Mouse (Mus musculus) ovary, adult 18-20 months (tissue): Measurements from ENCODE around the gene 4930524J08Rik.

Experiments
- DNase-seq: peaks from one replicate; pipeline ENCODE4 v3.0.0; 2022; ENCODE audit warnings: low spot score, mixed read lengths

The 4930524J08Rik gene

DNA sequence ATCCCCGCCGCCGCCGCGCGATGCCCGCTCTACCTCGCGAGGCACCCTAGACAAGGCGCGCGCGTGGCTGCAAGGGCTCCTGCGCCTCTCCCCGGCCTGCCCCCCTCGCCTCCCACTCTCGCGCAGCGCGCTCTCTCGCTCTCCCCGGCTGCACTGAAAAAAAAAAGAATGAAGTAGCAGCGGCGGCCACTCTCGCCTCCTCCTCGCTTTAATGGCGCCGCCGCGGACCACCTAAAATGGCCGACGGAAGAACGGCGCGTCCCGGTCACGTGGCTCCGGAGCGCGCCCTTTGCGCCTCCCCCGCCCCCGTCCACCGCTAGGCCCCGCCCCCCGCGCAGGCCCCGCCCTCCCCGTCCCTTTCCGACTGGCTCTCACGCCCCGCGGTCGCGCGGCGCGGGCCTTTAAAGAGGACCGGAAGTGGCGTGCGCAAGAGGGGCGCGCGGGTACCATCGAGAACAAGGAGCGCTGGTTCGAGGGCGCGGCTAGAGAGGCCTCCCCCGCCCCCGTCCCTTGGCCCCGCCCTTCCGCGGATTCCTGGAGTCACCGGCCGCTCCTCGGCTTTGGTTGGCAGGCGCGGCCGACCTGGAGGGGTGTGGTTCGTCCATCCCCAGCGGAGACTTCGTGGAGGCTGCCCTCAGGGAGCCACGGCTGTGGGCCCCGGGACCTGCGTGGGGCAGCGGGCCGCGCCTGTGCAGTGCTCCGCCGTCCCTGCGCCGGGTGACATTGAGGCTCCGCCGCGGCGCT lies at the start of gene 4930524J08Rik, which contains the start of gene Hnrnpd:
TSS of gene 4930524J08Rik (plus strand) at position 363 of the 744 bp plus-strand sequence.
TSS of gene Hnrnpd (minus strand) at position 240 of the 744 bp plus-strand sequence.
- peak; percentile 95 for DNase-seq

DNA sequence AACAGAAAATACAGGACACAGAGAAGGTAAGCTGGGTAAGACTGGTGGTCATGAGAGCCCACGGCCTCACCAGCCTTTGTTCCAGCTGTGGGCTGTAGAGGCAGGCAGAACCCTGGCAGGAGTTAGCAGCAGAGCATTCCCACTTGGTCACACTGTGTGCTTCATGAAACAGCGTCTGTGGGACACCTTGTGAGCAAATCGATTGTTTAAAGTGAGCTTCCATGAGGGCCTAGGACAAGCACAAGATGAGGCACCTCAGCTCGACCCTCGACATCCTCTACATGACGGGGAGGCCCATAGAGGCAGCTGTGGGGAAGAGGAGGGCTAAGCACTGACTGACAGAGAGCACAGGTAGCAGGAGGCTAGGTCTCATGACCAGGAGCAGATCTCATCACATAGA lies 47.0 kb upstream of the 4930524J08Rik start:
- DNase-seq: no peak

DNA sequence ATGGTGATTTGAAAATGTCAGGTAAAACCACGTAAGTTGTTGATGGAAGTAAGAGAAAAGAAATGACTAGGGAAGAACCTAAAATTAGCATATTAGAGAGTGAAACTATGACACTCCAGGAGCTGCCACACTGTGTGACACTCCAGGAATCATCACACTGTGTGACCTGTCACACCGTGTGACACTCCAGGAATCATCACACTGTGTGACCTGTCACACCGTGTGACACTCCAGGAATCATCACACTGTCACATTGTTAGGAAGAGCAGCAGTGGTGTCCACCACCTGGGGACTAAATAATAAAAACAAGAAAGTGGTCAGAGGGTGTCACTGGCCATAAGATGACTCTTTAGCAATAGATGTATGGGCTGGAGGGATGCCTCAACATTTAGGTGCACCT lies 39.4 kb upstream of the 4930524J08Rik start:
- DNase-seq: no peak

DNA sequence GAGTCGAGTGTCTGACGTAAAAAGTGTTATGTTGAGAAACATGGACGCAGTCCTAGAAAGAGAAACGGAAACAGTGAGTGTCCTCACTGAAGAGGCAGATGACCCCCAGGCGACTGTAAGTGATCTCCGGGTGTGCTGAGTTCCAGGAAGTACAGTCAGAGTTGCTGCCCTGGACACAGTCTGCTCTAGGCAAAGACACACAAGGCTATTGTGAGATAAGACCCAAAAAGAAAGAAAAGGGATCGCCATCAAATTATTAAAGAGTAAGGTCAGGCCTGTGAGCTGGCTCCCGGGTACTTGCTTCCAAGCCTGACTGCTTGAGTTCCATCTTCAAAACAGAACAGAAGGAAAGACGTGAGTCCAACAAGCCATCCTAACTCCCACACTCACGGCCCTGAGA lies 37.6 kb upstream of the 4930524J08Rik start:
- no peak for DNase-seq

DNA sequence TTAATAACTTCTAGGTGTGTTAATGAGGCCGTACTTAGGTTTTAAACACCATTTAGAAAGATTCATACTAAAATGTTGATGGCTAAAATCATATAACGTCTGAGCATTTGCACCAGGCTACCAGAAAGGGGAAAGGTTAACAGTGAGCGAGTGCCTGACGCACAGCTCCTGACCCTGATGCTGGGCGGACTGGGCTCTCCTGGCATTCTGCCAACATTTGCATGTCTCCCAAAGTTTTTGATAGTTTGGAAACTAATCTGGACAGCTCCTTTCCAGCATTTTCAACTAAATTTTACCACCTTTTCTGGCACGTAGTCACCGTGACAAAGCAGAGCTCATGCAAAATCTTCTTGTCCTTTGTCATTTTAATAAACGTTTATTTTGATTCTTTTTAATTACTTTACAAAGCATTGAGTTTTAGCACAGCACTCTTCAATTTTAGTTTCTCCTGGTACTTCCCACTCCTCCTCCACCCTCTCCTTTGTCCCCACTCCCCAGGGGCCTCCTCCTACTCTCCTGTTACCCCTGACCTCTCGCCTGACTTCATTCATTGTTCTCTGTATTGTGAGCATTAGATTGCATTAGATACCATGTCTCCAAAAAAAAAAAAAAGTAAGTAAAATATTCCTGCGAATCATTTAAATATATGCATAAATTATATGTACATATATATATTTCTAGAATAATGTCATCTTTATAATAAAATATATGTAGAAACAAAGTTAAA lies 36.9 kb upstream of the 4930524J08Rik start:
- no peak for DNase-seq

DNA sequence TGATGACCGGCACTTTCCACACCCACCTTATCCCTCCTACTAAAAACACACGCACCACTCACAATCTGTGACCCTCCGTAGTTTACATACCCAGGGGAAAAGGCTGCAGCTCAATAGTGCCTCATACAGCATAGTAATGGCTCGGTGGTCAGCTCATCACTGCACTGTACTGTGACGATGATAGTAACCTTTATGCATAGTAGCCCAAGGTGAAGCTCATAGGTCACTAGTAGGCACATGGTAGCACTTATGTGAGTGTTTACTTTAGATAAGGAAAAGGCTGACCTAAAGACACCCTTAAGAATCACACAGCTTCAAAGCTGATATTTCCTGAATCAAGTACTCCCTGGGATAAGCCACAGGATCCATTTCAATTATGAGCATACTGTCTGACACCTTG lies 26.3 kb upstream of the 4930524J08Rik start:
- DNase-seq: no peak

DNA sequence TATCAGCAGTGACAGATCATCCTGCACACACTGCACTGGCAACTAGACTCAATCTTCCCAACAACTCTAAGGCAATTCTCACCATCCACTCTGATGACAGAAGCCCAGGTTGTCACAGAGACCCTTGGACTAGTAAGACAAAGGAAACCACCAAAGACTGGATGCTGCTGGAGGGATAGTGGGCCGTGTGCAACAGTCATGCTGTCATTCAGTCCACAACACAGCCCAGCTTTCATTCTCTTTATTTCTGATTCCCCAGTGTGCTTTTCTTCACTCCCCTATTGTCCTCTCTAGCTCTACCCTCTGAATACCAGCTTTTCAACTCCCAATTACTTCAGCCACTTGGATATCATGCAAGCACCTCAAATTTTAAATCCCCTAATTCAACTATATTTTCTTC lies 25.0 kb upstream of the 4930524J08Rik start:
- DNase-seq: no peak

DNA sequence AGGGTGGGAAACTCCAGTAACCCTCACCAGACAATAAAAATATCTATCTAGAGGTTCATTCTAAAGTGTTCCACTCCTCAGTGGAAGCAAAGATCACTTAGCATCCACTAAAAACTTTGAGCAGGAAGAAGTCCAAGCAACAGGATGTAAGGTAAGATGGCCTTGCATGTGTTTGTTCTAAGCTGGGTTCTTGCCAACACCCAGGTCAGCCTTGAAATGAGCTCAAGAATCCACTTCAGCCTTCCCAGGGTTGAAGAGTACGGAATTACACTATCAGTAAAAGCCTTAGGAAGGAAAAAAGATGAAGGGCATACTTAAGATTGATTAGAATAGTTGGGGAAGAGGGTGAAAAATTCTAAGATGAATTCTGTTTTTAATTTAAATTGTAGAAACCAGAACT lies 20.2 kb upstream of the 4930524J08Rik start:
- DNase-seq: no peak

DNA sequence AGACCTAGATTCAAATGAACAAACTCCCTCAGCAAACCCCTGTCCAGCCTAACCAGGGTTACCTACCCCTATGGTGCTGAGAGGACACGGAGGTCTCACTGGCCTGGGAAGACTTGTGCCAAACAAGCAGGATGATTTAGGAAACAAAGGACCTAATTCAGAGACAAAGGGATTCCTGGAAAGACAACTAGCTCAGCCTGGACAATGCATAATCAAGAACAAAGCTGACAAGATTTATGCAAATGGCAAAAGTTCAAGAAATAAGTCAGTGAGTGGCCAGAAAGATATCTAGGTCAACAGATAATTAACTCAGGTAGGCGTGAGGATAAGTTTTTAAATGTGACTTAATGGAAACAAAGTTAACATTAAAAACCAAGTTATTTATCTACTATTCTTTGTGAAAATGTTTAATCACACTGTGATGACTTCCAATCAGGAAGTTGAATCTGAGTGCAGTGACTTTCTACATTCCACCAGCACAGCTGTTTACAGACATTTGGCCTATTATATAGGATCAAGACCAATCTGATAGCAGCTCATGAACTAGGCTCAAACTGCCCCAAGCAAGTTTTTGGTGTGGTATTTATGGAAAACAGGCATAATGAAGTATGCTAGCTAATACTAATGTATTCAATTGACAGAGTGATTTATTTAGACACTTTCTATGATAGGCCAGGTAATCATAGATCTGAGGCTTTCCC lies 19.5 kb upstream of the 4930524J08Rik start:
- DNase-seq: no peak

DNA sequence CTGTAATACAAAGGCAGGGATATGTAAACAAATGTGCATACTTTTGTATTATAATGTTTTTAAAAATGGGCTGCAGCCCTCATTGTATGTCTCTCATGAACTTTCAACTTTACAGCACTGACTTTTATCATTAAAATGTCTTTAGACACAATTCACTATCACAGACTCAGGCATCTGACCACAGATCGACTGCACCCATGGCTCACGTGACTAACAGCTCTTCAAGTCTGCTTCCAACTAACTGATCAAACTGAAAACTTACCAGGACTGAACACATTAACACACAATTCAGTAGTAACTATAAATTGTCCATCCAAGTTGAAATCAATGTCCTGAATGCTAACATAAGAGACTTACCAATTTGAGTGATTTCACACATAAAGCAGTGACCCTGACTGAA lies 18.9 kb upstream of the 4930524J08Rik start:
- no peak for DNase-seq

DNA sequence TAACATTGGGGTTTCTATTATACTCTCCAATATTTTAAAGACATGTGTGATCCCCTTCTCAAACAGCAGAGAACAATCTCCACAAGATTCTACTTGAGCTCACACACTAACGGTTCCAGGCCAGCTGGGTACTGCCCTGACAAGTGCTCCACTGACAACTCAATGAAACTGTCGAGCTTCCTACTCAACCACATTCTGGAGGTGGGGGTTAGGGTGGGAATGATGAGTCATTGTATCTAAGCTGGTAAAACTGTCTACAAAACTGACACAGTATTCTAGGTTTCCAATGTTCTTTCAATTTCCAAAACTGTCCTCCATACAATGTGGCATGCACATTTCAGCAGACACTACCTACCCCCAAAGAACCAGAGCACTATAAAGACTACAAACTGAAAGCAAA lies 4.9 kb upstream of the 4930524J08Rik start:
- no peak for DNase-seq

DNA sequence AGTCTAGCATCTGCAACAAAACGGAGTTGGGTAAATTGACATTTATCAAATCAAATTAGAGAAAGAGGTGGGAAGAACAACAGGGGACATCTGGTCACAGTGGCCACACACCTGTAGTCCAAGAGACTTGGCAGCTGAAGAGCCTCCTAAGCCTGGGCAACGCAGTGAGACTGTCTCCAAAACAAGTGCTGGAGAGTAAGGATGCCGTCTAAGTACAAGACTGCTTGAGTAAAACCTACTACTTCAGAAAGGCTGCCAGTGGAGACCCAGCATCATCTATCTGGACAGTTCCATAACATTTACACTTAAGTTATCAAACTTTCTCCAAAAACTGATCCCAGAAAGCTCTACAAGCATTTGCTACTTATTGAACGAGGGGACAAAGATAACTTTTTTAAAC lies 3.8 kb upstream of the 4930524J08Rik start:
- DNase-seq: no peak

DNA sequence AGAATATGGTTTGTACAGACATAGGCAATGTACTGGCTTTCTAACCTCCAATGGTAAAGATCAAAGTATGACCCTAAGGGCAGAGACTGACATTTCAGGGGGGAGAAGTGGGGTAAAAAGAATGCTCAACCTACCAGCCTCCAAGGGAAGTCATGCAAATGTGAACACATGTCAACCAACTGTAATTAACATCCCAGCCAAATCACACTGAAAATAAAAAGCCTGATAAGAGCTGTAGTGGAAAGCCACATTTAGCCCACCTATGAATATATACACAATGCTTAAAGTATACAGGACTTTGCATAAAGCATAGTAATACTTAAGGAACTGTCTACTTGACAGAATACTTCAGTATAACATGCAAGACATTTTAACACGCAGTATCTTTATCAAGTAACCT lies 3.1 kb upstream of the 4930524J08Rik start:
- DNase-seq: no peak

DNA sequence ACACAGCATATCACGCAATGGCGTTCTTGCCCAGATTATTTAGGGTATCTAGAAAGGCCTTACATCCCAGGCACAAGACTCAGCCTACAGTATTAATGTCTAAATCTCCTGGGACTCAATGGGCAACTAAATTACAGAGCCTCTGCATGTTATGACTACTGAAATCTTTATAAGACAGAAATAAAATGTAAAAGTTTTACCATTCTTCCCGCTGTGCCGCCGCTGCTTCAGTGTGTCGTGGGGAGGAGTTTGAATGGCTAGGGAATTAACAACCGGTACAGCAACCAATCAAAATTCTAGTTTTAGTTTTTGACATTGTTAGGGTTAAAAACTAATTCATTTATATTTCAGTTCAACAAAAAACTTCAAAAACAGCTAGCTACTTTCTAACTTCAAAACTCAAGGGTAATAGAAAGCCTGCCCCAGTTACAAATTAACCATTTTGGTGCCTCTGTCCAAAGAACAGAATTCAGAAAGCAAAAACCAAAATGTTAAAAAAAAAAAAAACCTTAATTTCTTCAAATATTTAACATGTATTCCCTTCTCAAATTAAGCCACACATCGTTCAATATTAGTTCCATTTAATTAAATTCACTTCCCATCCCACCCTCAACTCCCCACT lies 2.4 kb upstream of the 4930524J08Rik start:
- no peak for DNase-seq

DNA sequence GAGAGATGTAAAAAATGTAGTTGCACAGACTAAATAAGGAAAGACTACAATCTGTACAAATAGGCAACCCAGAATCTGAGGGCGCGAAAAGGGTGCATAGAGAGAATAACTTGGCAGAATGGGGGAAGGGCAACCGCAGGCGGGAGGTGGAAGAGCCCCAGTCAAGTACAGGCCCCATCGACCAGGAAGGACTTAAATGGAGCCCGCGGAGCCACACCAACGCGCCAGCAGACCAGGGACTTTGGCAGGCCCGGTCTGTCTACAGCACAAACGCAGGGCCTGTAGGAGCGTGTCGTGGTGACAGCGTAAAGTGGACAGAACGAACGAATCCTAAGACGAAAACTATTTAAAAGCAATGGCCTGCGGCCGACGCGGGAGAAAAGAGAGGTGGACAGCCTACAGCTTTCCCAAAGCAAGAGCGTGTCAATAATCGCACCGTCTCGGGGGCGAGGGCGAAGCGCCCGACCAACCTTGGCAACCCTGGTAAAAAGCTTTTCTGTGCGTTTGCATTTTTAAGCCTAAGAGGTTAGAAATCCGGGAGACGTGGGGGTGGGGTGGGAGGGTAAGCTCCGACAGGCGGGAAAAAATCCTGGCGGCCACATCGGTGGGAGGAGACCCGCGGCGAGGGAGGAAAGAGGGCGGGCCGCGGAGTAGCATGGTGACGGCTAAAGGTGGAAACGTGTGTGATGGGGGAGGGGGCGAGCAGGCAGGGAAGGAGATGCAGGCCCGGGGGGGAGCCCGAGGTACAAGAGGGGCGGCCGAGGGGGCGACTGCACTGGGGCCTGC lies 1.2 kb upstream of the 4930524J08Rik start:
- DNase-seq: peak; percentile 75

DNA sequence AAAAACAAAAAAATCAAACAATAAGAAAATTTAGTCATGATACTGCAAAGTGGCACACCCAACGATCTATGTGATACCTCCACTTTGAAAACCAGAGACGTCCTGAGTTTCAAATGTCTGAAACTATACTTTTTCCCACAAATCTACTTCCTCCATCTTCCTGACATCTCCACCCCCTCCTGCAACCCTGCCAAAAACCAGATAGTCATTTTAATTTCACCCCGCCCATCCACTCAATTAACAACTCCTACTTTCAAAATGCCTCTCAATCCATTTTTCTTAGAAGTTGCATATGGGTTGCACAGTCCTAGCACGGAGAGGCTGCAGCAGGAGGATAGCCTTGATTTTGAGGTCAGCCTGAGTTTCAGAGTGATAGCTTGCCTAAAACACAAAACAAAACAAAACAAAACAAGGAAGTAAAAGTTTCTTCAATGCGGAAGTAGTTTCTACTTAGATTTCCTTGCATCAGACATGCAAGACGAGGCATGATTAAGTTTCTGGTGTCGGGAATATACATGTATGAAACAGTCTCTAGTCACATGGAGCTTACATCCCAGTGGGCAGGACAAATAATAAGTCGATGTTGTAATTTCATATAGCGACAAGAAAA lies 4.7 kb downstream of the 4930524J08Rik start:
- DNase-seq: no peak

DNA sequence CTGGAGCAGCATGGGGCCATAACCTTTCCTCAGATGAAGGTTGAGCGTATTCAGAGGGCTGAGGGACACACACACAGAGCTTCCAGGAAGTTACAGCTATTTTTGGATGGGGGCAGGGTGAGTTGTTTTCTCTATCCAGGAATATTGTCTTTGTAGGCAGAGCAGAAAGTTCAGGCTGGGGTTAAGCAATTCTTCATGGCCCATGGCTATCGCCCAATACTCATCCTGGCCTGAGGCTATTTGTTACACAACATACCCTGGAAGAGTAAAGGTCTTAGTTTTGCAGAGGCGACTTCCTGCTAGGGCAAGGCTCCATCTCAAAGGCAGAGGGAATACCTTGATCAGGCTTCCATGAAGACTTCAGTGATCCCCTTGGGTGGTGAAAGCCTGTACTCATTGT lies 15.3 kb downstream of the 4930524J08Rik start:
- no peak for DNase-seq

DNA sequence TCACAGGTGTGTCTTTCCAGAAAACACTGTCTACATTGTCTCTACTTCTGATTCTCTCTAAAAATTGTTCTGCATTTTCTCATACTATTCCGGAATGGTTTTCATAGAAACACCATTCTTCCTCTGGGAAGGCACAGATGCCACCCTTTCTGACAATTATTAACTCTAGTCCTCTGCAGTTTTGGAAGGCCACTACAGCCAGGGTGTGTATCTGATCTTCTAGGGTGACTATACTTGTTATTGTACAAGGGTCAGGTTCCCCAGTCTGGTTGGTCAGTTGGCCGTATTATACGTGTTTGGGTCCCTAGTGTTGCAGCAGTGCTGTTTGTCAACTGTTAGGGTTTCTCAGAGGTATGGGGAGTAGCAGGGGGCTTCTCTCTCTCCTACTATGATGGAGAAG lies 15.8 kb downstream of the 4930524J08Rik start:
- DNase-seq: no peak

DNA sequence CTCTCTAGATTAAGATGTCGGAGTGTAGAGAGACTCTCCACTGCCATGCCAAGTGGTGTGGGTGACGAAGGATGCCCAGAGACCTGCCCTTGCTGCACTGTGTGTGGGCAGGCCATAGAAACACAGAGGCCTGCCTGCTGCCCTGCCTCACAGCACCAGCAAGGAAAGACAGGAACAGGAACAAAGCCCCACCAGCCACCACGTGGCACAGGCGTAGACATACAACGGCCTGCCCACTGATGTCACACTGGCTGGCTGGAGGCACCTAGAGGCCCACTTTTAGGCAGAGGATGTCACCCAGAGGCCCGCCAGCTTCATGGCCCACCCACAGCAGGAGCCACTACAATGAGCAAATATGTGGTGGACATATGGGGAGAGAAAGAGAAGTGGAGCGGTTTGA lies 21.2 kb downstream of the 4930524J08Rik start:
- DNase-seq: no peak

DNA sequence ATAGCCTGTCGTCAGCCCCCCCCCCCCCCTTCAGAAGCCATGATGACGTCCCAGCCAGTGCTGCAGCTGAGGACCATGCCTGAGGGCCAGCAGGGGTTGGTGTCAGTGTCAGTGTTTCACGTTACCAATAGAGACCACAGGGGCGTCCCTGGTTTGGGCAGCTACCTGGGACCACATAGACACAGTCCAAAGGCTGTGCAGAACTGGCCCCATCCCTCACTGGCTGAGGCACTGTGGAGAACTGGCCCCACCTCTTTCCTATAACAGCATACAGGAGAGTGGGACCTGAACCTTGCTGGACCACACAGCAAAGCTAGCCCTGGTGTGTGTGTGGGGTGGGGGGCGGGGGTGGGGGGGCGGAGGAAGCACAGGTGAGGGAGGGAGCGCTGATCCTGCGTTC lies 21.6 kb downstream of the 4930524J08Rik start:
- no peak for DNase-seq

DNA sequence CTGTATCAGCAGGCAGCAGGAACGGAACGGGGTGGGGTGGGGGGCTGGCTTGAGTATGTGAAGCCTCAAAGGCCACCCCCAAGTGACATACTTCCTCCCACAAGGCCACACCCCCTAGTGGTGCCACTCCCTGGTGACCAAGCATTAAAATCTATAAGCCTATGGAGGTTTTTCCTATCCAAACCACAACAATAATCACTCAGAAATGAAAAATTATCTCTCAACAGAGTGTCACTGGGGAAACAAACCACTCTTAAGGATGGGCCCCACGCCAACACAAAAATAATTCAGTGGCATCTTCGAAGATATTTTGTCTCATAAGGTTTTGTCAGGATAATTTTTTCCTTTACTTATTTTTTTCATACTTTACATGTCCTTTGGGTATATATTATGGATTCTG lies 25.0 kb downstream of the 4930524J08Rik start:
- no peak for DNase-seq
